Mouse (Mus musculus): ENCODE data around the gene Mmp15. TPM values are rescaled to one million over a fixed set of nuclear protein-coding genes. Genes with fewer than 3 reads are reported as not detected.

The Mmp15 gene
- polyA plus RNA-seq, 1 experiment from 2014 or later: 15.0 TPM

- Histone ChIP-seq H3K36me3 (peaks cover 57% of the 10 kb centered on the region), H3K9me3 (no peaks in the 10 kb centered on the region), H3K4me3 (no peak overlapping the region), H3K27ac (replicated peaks) (no peak overlapping the region), H3K4me2 (replicated peaks) (no peak overlapping the region), H3K4me1 (peaks cover 23% of the 10 kb centered on the region), H3K27me3 (peaks cover 3% of the 10 kb centered on the region; the same call in 1 of the 2 replicates), H3K9ac (replicated peaks) (no peak overlapping the region)
- ATAC-seq (replicated peaks): no peak
- 28% methylated on average over 5 of the region's 5 CpGs for WGBS
These were observed 27.4 kb upstream of the Mmp15 start for GRCm38 (mm10) chr8:95324646-95325045.

- Histone ChIP-seq H3K27ac (replicated peaks) (no peak overlapping the region), H3K4me2 (replicated peaks) (no peak overlapping the region), H3K9ac (replicated peaks) (no peak overlapping the region), H3K4me1 (peaks cover 25% of the 10 kb centered on the region), H3K27me3 (no peaks in the 10 kb centered on the region), H3K4me3 (no peak overlapping the region), H3K36me3 (peaks cover 57% of the 10 kb centered on the region), H3K9me3 (no peaks in the 10 kb centered on the region)
- no peak for ATAC-seq (replicated peaks)
- 93% methylated on average over 5 of the region's 5 CpGs for WGBS
These were observed 25.2 kb upstream of the Mmp15 start for GRCm38 (mm10) chr8:95326822-95327221.

GRCm38 (mm10) chr8:95327866-95328465 is 24.1 kb upstream of the Mmp15 start:
- no peak for ATAC-seq (replicated peaks)
- Histone ChIP-seq H3K36me3 (peaks cover 57% of the 10 kb centered on the region), H3K27me3 (no peaks in the 10 kb centered on the region), H3K4me2 (replicated peaks) (no peak overlapping the region), H3K4me1 (peaks cover 30% of the 10 kb centered on the region), H3K4me3 (no peak overlapping the region), H3K9me3 (no peaks in the 10 kb centered on the region), H3K9ac (replicated peaks) (no peak overlapping the region), H3K27ac (replicated peaks) (no peak overlapping the region)
- 89% methylated on average over 46 of the region's 46 CpGs for WGBS

GRCm38 (mm10) chr8:95330367-95330766 is 21.7 kb upstream of the Mmp15 start:
- peaks cover 44% of the 10 kb centered on the region for H3K36me3 ChIP-seq
- no peaks in the 10 kb centered on the region for H3K27me3 ChIP-seq
- peak overlapping the region; percentile 88 for H3K4me3 ChIP-seq
- WGBS: 74% methylated on average over 1 of the region's 1 CpGs
- H3K9me3 ChIP-seq: no peaks in the 10 kb centered on the region
- ATAC-seq (replicated peaks): no peak
- peak overlapping the region; percentile 94; the same call in 1 of the 2 replicates for H3K27ac ChIP-seq (replicated peaks)
- H3K9ac ChIP-seq (replicated peaks): peak overlapping the region; percentile 99
- peak overlapping the region; percentile 80 for H3K4me2 ChIP-seq (replicated peaks)
- H3K4me1 ChIP-seq: peaks cover 34% of the 10 kb centered on the region

- H3K27ac ChIP-seq (replicated peaks): peak overlapping the region; percentile 94
- H3K9ac ChIP-seq (replicated peaks): peak overlapping the region; percentile 99
- WGBS: 0% methylated on average over 38 of the region's 38 CpGs
- peak overlapping the region; percentile 80 for H3K4me2 ChIP-seq (replicated peaks)
- no peaks in the 10 kb centered on the region for H3K9me3 ChIP-seq
- H3K36me3 ChIP-seq: peaks cover 37% of the 10 kb centered on the region
- H3K4me1 ChIP-seq: peaks cover 34% of the 10 kb centered on the region
- no peaks in the 10 kb centered on the region for H3K27me3 ChIP-seq
- ATAC-seq (replicated peaks): peak; percentile 59
- peak overlapping the region; percentile 88 for H3K4me3 ChIP-seq
These were observed 20.8 kb upstream of the Mmp15 start for GRCm38 (mm10) chr8:95331156-95331719.

- H3K27me3 ChIP-seq: no peaks in the 10 kb centered on the region
- H3K36me3 ChIP-seq: peaks cover 30% of the 10 kb centered on the region
- peak within 1 kb of the TSS; percentile 94 for H3K27ac ChIP-seq (replicated peaks)
- peak; percentile 93 for ATAC-seq (replicated peaks)
- peak within 1 kb of the TSS; percentile 88 for H3K4me3 ChIP-seq
- H3K9me3 ChIP-seq: no peaks in the 10 kb centered on the region
- H3K4me1 ChIP-seq: peaks cover 28% of the 10 kb centered on the region
- H3K4me2 ChIP-seq (replicated peaks): peak within 1 kb of the TSS; percentile 80
- H3K9ac ChIP-seq (replicated peaks): peak within 1 kb of the TSS; percentile 99
- WGBS: under 1% methylated on average over 73 of the region's 80 CpGs
These were observed 20.2 kb upstream of the Mmp15 start, which contains the start of the genes Zfp319 and Usb1 for GRCm38 (mm10) chr8:95331720-95332436. Gene Zfp319 (minus strand): TSS chr8:95331950. Gene Usb1 (plus strand): TSS chr8:95332284.

- H3K27me3 ChIP-seq: no peaks in the 10 kb centered on the region
- WGBS: 26% methylated on average over 21 of the region's 21 CpGs
- peak overlapping the region; percentile 80 for H3K4me2 ChIP-seq (replicated peaks)
- peak overlapping the region; percentile 88 for H3K4me3 ChIP-seq
- ATAC-seq (replicated peaks): no peak; the same call in 1 of the 2 replicates
- H3K36me3 ChIP-seq: peaks cover 23% of the 10 kb centered on the region
- peak overlapping the region; percentile 94 for H3K27ac ChIP-seq (replicated peaks)
- H3K4me1 ChIP-seq: peaks cover 24% of the 10 kb centered on the region
- no peaks in the 10 kb centered on the region for H3K9me3 ChIP-seq
- H3K9ac ChIP-seq (replicated peaks): peak overlapping the region; percentile 99
These were observed 19.4 kb upstream of the Mmp15 start for GRCm38 (mm10) chr8:95332437-95333199.

GRCm38 (mm10) chr8:95335706-95336105 is 16.4 kb upstream of the Mmp15 start:
- no peak for ATAC-seq (replicated peaks)
- WGBS: 91% methylated on average over 1 of the region's 1 CpGs
- Histone ChIP-seq H3K36me3 (peaks cover 22% of the 10 kb centered on the region), H3K4me1 (peaks cover 12% of the 10 kb centered on the region), H3K27ac (replicated peaks) (no peak overlapping the region), H3K4me2 (replicated peaks) (no peak overlapping the region), H3K4me3 (no peak overlapping the region), H3K9ac (replicated peaks) (no peak overlapping the region), H3K9me3 (no peaks in the 10 kb centered on the region), H3K27me3 (no peaks in the 10 kb centered on the region)

- Histone ChIP-seq H3K36me3 (peaks cover 28% of the 10 kb centered on the region), H3K9me3 (no peaks in the 10 kb centered on the region), H3K9ac (replicated peaks) (no peak overlapping the region), H3K27ac (replicated peaks) (no peak overlapping the region), H3K27me3 (no peaks in the 10 kb centered on the region), H3K4me3 (no peak overlapping the region), H3K4me2 (replicated peaks) (no peak overlapping the region), H3K4me1 (peaks cover 10% of the 10 kb centered on the region; the same call in 1 of the 2 replicates)
- no peak for ATAC-seq (replicated peaks)
These were observed 15.7 kb upstream of the Mmp15 start for GRCm38 (mm10) chr8:95336363-95336762.

GRCm38 (mm10) chr8:95341721-95342120 is 10.3 kb upstream of the Mmp15 start:
- Histone ChIP-seq H3K4me1 (peaks cover under 1% of the 10 kb centered on the region), H3K4me3 (no peak overlapping the region), H3K9me3 (no peaks in the 10 kb centered on the region), H3K36me3 (peaks cover 48% of the 10 kb centered on the region), H3K27ac (replicated peaks) (no peak overlapping the region), H3K27me3 (no peaks in the 10 kb centered on the region), H3K4me2 (replicated peaks) (no peak overlapping the region), H3K9ac (replicated peaks) (no peak overlapping the region)
- 47% methylated on average over 5 of the region's 5 CpGs for WGBS
- no peak for ATAC-seq (replicated peaks)

- no peaks in the 10 kb centered on the region for H3K27me3 ChIP-seq
- H3K36me3 ChIP-seq: peaks cover 34% of the 10 kb centered on the region
- no peak for ATAC-seq (replicated peaks)
- no peaks in the 10 kb centered on the region for H3K9me3 ChIP-seq
- no peak overlapping the region for H3K4me2 ChIP-seq (replicated peaks)
- no peak overlapping the region for H3K27ac ChIP-seq (replicated peaks)
- no peak overlapping the region for H3K9ac ChIP-seq (replicated peaks)
- H3K4me1 ChIP-seq: peaks cover 20% of the 10 kb centered on the region
- no peak overlapping the region for H3K4me3 ChIP-seq
- 76% methylated on average over 6 of the region's 6 CpGs for WGBS
These were observed 7.4 kb upstream of the Mmp15 start for GRCm38 (mm10) chr8:95344668-95345067.

Measured in forebrain, embryonic 15.5 days (tissue).